Mouse (Mus musculus): ENCODE results near the gene Slco2a1.

DNA sequence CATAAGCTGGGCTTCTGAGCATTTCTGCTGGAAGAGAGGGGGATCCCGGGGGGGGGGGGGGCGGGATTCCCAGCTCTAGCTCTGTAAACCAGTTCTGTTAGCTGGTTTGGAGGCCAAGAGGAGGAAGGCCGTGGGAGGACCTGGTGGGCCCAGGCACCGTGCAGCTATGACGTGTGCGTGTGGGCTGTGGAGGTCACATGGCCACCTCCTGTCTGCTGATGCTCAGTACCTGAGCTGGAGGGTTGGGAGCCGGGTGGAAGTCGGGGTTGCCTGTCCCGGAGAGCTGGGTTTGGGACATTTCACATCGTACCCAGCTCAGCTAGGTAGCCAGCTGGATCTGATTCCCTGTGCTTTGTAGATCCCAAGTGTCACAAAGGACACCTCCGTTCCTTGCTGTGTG, 124.8 kb downstream of the Slco2a1 start:
- peak; percentile 55; the same call in 1 of the 2 replicates for TF ChIP-seq POLR2A (IDR thresholded peaks at IDR 0.05; ENCODE audit: extremely low read depth, insufficient read depth, low read length)
- no peak for TF ChIP-seq CTCF (IDR thresholded peaks at IDR 0.05; ENCODE audit: extremely low read depth, insufficient read depth, low read length)
